Mouse (Mus musculus) ES-E14 (cell line): ENCODE measurements around the gene Esp6. TPM values are rescaled to one million over a fixed set of nuclear protein-coding genes. Genes with fewer than 3 reads are reported as not detected.
"Not testable (repeated sequence)": the region's sequence is repeated elsewhere in the genome, so short reads cannot be mapped to it uniquely, and the experiment has no call there.

Experiments
- DNase-seq: peaks from one replicate; pipeline ENCODE4 v3.0.0-alpha.2; 2013; ENCODE audit warnings: low read depth, low spot score
- H3K27ac ChIP-seq: 2 replicates; pipeline ENCODE4 v1.5.1; 2012; ENCODE audit warnings: low read depth, mild to moderate bottlenecking, low read length, moderate library complexity, mixed read lengths; ENCODE audit not compliant: poor library complexity, insufficient read depth, severe bottlenecking
- H3K36me3 ChIP-seq: 2 replicates; pipeline ENCODE4 v1.6.1; 2012; ENCODE audit warnings: mild to moderate bottlenecking, low read length, moderate library complexity, mixed read lengths; ENCODE audit not compliant: control insufficient read depth, poor library complexity, insufficient read depth, severe bottlenecking
- H3K4me1 ChIP-seq, 2 experiments: fragments of 150-350 bp in 1 of 2; sonication (generic) in 1 of 2; 2 replicates each; pipeline ENCODE4 v1.6.1; 2012; ENCODE audit warnings: low read length in 2 of 2, mild to moderate bottlenecking in 1 of 2, mixed read lengths in 1 of 2; ENCODE audit not compliant: control insufficient read depth in 2 of 2, insufficient read depth in 2 of 2, poor library complexity in 1 of 2
- H3K4me3 ChIP-seq, 2 experiments: fragments of 150-350 bp in 1 of 2; sonication (generic) in 1 of 2; 2 replicates each; pipeline ENCODE4 v1.5.1; 2012; ENCODE audit warnings: low read length in 2 of 2, low read depth in 1 of 2, mild to moderate bottlenecking in 1 of 2, mixed read lengths in 1 of 2; ENCODE audit not compliant: insufficient read depth in 1 of 2, poor library complexity in 1 of 2, severe bottlenecking in 1 of 2
- H3K9ac ChIP-seq: 2 replicates; pipeline ENCODE4 v1.6.1; 2012; ENCODE audit warnings: low read depth, mild to moderate bottlenecking, low read length, mixed read lengths; ENCODE audit not compliant: poor library complexity, insufficient read depth, severe bottlenecking
- H3K9me3 ChIP-seq: fragments of 150-350 bp; sonication (generic); 2 replicates; pipeline ENCODE4 v1.6.1; 2012; ENCODE audit warnings: low read depth, mild to moderate bottlenecking, low read length; ENCODE audit not compliant: control insufficient read depth, insufficient read depth
- CHD2 ChIP-seq: IDR thresholded peaks from 2 replicates; pipeline ENCODE4 v1.6.1; 2014; ENCODE audit warnings: mild to moderate bottlenecking, low read depth, low read length, inconsistent platforms
- HCFC1 ChIP-seq: IDR thresholded peaks from 2 replicates; pipeline ENCODE4 v1.6.1; 2012; ENCODE audit warnings: low read length, inconsistent platforms, borderline replicate concordance; ENCODE audit not compliant: insufficient read depth
- MAFK ChIP-seq: IDR thresholded peaks from 2 replicates; pipeline ENCODE4 v1.6.1; 2014; ENCODE audit warnings: mild to moderate bottlenecking, low read depth, low read length, inconsistent platforms; ENCODE audit not compliant: insufficient read depth
- ZC3H11A ChIP-seq: IDR thresholded peaks from 2 replicates; pipeline ENCODE4 v1.6.1; 2012; ENCODE audit warnings: low read depth, mild to moderate bottlenecking, inconsistent platforms, low read length, borderline replicate concordance
- ZNF384 ChIP-seq: IDR thresholded peaks from 2 replicates; pipeline ENCODE4 v1.6.1; 2012; ENCODE audit warnings: low read depth, low read length, inconsistent platforms
- in situ Hi-C, 2 experiments: fragments of 600-800 bp; cut with MboI; formaldehyde crosslinking; loops; one replicate each; pipeline ENCODE4 v1.15.1; 2025; ENCODE audit warnings: low sequenced_read_pairs in 2 of 2, inconsistent platforms in 1 of 2; ENCODE audit not compliant: unreplicated experiment in 2 of 2
- total RNA-seq: library from RNA; depleted of rRNA; stranded (reverse); fragments of 300-350 nt; gene quantifications from 2 replicates; pipeline ENCODE4 v1.2.3, GENCODE M21; 2012; rRNA removed

Gene Esp6
- not detected in 2 replicates for total RNA-seq

- Histone ChIP-seq H3K27ac (no peak within 1 kb of the TSS), H3K9ac (no peak within 1 kb of the TSS), H3K9me3 (no peaks in the 10 kb centered on the region), H3K4me1 (no peaks in the 10 kb centered on the region), H3K4me3 (no peak within 1 kb of the TSS), H3K36me3 (no peaks in the 10 kb centered on the region)
- in situ Hi-C loops: no loop called here
- no peak for DNase-seq
- TF ChIP-seq CHD2 (no peak), HCFC1 (no peak), ZC3H11A (no peak), MAFK (no peak), ZNF384 (no peak)
Measured at GRCm38 (mm10) chr17:40561207-40561606, at the start of gene Esp6. TSS of gene Esp6 (plus strand) at chr17:40561507.

- DNase-seq: peak; percentile 31
- no peak within 1 kb of the TSS for H3K9ac ChIP-seq
- no peaks in the 10 kb centered on the region for H3K9me3 ChIP-seq
- no peaks in the 10 kb centered on the region for H3K36me3 ChIP-seq
- H3K4me3 ChIP-seq: no peak within 1 kb of the TSS
- 0 out of 4 replicates have a peak, but pooled peaks cover 0 to 2% of the 10 kb centered on the region in 2 experiments for H3K4me1 ChIP-seq
- in situ Hi-C loops: no loop called here
- no peak within 1 kb of the TSS for H3K27ac ChIP-seq
- TF ChIP-seq ZC3H11A: no peak
- TF ChIP-seq MAFK: no peak
- TF ChIP-seq HCFC1: no peak
- TF ChIP-seq ZNF384: peak; percentile 27; the same call in 1 of the 2 replicates
- TF ChIP-seq CHD2: no peak
Measured at GRCm38 (mm10) chr17:40519818-40520217, 41.5 kb upstream of the Esp6 start, which contains the start of gene Esp8. TSS of gene Esp8 (plus strand) at chr17:40520022.

- TF ChIP-seq MAFK (no peak), CHD2 (no peak), ZC3H11A (no peak), HCFC1 (no peak), ZNF384 (no peak)
- H3K4me3 ChIP-seq: no peak overlapping the region
Measured at GRCm38 (mm10) chr17:40529813-40530212, 31.5 kb upstream of the Esp6 start.

GRCm38 (mm10) chr17:40531147-40531546, 30.2 kb upstream of the Esp6 start:
- Histone ChIP-seq H3K27ac (no peak overlapping the region), H3K36me3 (no peaks in the 10 kb centered on the region), H3K9ac (no peak overlapping the region), H3K4me1 (0 out of 4 replicates have a peak, but pooled peaks cover 0 to 2% of the 10 kb centered on the region in 2 experiments), H3K9me3 (no peaks in the 10 kb centered on the region), H3K4me3 (no peak overlapping the region)
- in situ Hi-C loops: no loop called here
- no peak for DNase-seq
- TF ChIP-seq CHD2 (no peak), HCFC1 (no peak), MAFK (no peak), ZNF384 (no peak)

More at GRCm38 (mm10) chr17:40529813-40530212, 31.5 kb upstream of the Esp6 start:
- DNase-seq: no peak
- Histone ChIP-seq H3K4me1 (0 out of 4 replicates have a peak, but pooled peaks cover 0 to 2% of the 10 kb centered on the region in 2 experiments), H3K27ac (no peak overlapping the region), H3K9me3 (no peaks in the 10 kb centered on the region), H3K36me3 (no peaks in the 10 kb centered on the region), H3K9ac (no peak overlapping the region)
- in situ Hi-C loops: no loop called here

GRCm38 (mm10) chr17:40547005-40547404, 14.3 kb upstream of the Esp6 start:
- H3K4me1 ChIP-seq, H3K4me3 ChIP-seq, DNase-seq, in situ Hi-C loops, H3K9ac ChIP-seq, H3K27ac ChIP-seq, H3K9me3 ChIP-seq, H3K36me3 ChIP-seq: not testable (repeated sequence)
